Mouse (Mus musculus): ENCODE results near the gene Plekha4. TPM values are rescaled to one million over a fixed set of nuclear protein-coding genes. Genes with fewer than 3 reads are reported as not detected.

The Plekha4 gene
- polyA plus RNA-seq, 1 experiment from 2014 or later, result 1.1 TPM

- Histone ChIP-seq H3K4me1 (peaks cover 36% of the 10 kb centered on the region), H3K9ac (peak overlapping the region; percentile 50; the same call in 1 of the 2 replicates), H3K9me3 (no peaks in the 10 kb centered on the region), H3K27ac (replicated peaks) (no peak overlapping the region), H3K36me3 (peaks cover 38% of the 10 kb centered on the region), H3K4me2 (no peak overlapping the region), H3K4me3 (no peak overlapping the region), H3K27me3 (replicated peaks) (no peaks in the 10 kb centered on the region)
- 75% methylated on average over 8 of the region's 8 CpGs for WGBS
- no peak for ATAC-seq (ENCODE audit: extremely low read depth, insufficient number of reproducible peaks, low FRiP score, low TSS enrichment)
These were observed 47.8 kb downstream of the Plekha4 start for GRCm38 (mm10) chr7:45573954-45574353.

GRCm38 (mm10) chr7:45574472-45575379 lies 48.6 kb downstream of the Plekha4 start:
- Histone ChIP-seq H3K9ac (peak overlapping the region; percentile 50; the same call in 1 of the 2 replicates), H3K4me1 (peaks cover 28% of the 10 kb centered on the region), H3K4me2 (no peak overlapping the region), H3K27me3 (replicated peaks) (no peaks in the 10 kb centered on the region), H3K9me3 (no peaks in the 10 kb centered on the region), H3K27ac (replicated peaks) (no peak overlapping the region), H3K36me3 (peaks cover 41% of the 10 kb centered on the region), H3K4me3 (no peak overlapping the region)
- WGBS, result 77% methylated on average over 15 of the region's 15 CpGs
- no peak for ATAC-seq (ENCODE audit: extremely low read depth, insufficient number of reproducible peaks, low FRiP score, low TSS enrichment)

GRCm38 (mm10) chr7:45585923-45586322 lies 59.8 kb downstream of the Plekha4 start:
- 87% methylated on average over 6 of the region's 6 CpGs for WGBS
- Histone ChIP-seq H3K9ac (no peak overlapping the region), H3K4me3 (no peak overlapping the region), H3K36me3 (peaks cover 67% of the 10 kb centered on the region), H3K27ac (replicated peaks) (no peak overlapping the region), H3K4me2 (no peak overlapping the region), H3K4me1 (peaks cover 9% of the 10 kb centered on the region; the same call in 1 of the 2 replicates), H3K27me3 (replicated peaks) (no peaks in the 10 kb centered on the region), H3K9me3 (no peaks in the 10 kb centered on the region)
- no peak for ATAC-seq (ENCODE audit: extremely low read depth, insufficient number of reproducible peaks, low FRiP score, low TSS enrichment)

- Histone ChIP-seq H3K36me3 (peaks cover 49% of the 10 kb centered on the region), H3K4me1 (peaks cover 9% of the 10 kb centered on the region; the same call in 1 of the 2 replicates), H3K4me2 (no peak overlapping the region), H3K4me3 (no peak overlapping the region), H3K27ac (replicated peaks) (no peak overlapping the region), H3K27me3 (replicated peaks) (no peaks in the 10 kb centered on the region), H3K9ac (no peak overlapping the region), H3K9me3 (no peaks in the 10 kb centered on the region)
- ATAC-seq (ENCODE audit: extremely low read depth, insufficient number of reproducible peaks, low FRiP score, low TSS enrichment), result no peak
- WGBS, result 91% methylated on average over 23 of the region's 23 CpGs
These were observed 61.8 kb downstream of the Plekha4 start for GRCm38 (mm10) chr7:45587631-45588592.

- Histone ChIP-seq H3K9ac (peak overlapping the region; percentile 69), H3K9me3 (no peaks in the 10 kb centered on the region), H3K27me3 (replicated peaks) (no peaks in the 10 kb centered on the region), H3K4me2 (peak overlapping the region; percentile 68), H3K4me3 (peak overlapping the region; percentile 45), H3K36me3 (peaks cover 40% of the 10 kb centered on the region), H3K27ac (replicated peaks) (0 out of 2 replicates have a peak overlapping the region, but pooled peaks have one; percentile 15), H3K4me1 (peaks cover 9% of the 10 kb centered on the region; the same call in 1 of the 2 replicates)
- WGBS, result 4% methylated on average over 19 of the region's 19 CpGs
- peak; percentile 89 for ATAC-seq (ENCODE audit: extremely low read depth, insufficient number of reproducible peaks, low FRiP score, low TSS enrichment)
These were observed 63.0 kb downstream of the Plekha4 start for GRCm38 (mm10) chr7:45589173-45589572.

GRCm38 (mm10) chr7:45589898-45590297 lies 63.8 kb downstream of the Plekha4 start:
- no peaks in the 10 kb centered on the region for H3K27me3 ChIP-seq (replicated peaks)
- ATAC-seq (ENCODE audit: extremely low read depth, insufficient number of reproducible peaks, low FRiP score, low TSS enrichment), result no peak
- no peaks in the 10 kb centered on the region for H3K9me3 ChIP-seq
- 92% methylated on average over 5 of the region's 5 CpGs for WGBS
- H3K4me3 ChIP-seq, result no peak overlapping the region; the same call in 1 of the 2 replicates
- peaks cover 33% of the 10 kb centered on the region for H3K36me3 ChIP-seq
- no peak overlapping the region for H3K4me2 ChIP-seq
- peak overlapping the region; percentile 69; the same call in 1 of the 2 replicates for H3K9ac ChIP-seq
- no peak overlapping the region for H3K27ac ChIP-seq (replicated peaks)
- H3K4me1 ChIP-seq, result peaks cover 9% of the 10 kb centered on the region; the same call in 1 of the 2 replicates

- Histone ChIP-seq H3K27ac (replicated peaks) (no peak overlapping the region), H3K9ac (no peak overlapping the region), H3K9me3 (no peaks in the 10 kb centered on the region), H3K4me1 (peaks cover 9% of the 10 kb centered on the region; the same call in 1 of the 2 replicates), H3K4me2 (no peak overlapping the region), H3K4me3 (no peak overlapping the region), H3K36me3 (peaks cover 23% of the 10 kb centered on the region), H3K27me3 (replicated peaks) (no peaks in the 10 kb centered on the region)
- 62% methylated on average over 3 of the region's 3 CpGs for WGBS
- no peak for ATAC-seq (ENCODE audit: extremely low read depth, insufficient number of reproducible peaks, low FRiP score, low TSS enrichment)
These were observed 64.7 kb downstream of the Plekha4 start for GRCm38 (mm10) chr7:45590874-45591273.

- no peak overlapping the region for H3K4me2 ChIP-seq
- H3K27me3 ChIP-seq (replicated peaks), result no peaks in the 10 kb centered on the region
- H3K4me3 ChIP-seq, result no peak overlapping the region
- H3K27ac ChIP-seq (replicated peaks), result no peak overlapping the region
- no peak overlapping the region for H3K9ac ChIP-seq
- ATAC-seq (ENCODE audit: extremely low read depth, insufficient number of reproducible peaks, low FRiP score, low TSS enrichment), result no peak
- no peaks in the 10 kb centered on the region for H3K9me3 ChIP-seq
- WGBS, result 78% methylated on average over 7 of the region's 7 CpGs
- peaks cover 14% of the 10 kb centered on the region for H3K36me3 ChIP-seq
- H3K4me1 ChIP-seq, result peaks cover 13% of the 10 kb centered on the region; the same call in 1 of the 2 replicates
These were observed 65.8 kb downstream of the Plekha4 start for GRCm38 (mm10) chr7:45591880-45592279.

GRCm38 (mm10) chr7:45593118-45593815 lies 67.1 kb downstream of the Plekha4 start:
- Histone ChIP-seq H3K4me1 (peaks cover 13% of the 10 kb centered on the region; the same call in 1 of the 2 replicates), H3K27ac (replicated peaks) (no peak overlapping the region), H3K9me3 (no peaks in the 10 kb centered on the region), H3K4me3 (no peak overlapping the region), H3K4me2 (no peak overlapping the region), H3K36me3 (peaks cover 2% of the 10 kb centered on the region; the same call in 1 of the 2 replicates), H3K9ac (no peak overlapping the region), H3K27me3 (replicated peaks) (no peaks in the 10 kb centered on the region)
- no peak for ATAC-seq (ENCODE audit: extremely low read depth, insufficient number of reproducible peaks, low FRiP score, low TSS enrichment)
- WGBS, result 16% methylated on average over 10 of the region's 10 CpGs

- H3K9ac ChIP-seq, result no peak overlapping the region
- WGBS, result 82% methylated on average over 4 of the region's 4 CpGs
- peaks cover 13% of the 10 kb centered on the region for H3K4me1 ChIP-seq
These were observed 69.0 kb downstream of the Plekha4 start for GRCm38 (mm10) chr7:45595176-45595575.

More at GRCm38 (mm10) chr7:45595176-45595575, 69.0 kb downstream of the Plekha4 start:
- no peaks in the 10 kb centered on the region for H3K36me3 ChIP-seq
- no peak overlapping the region for H3K4me2 ChIP-seq
- no peak for ATAC-seq (ENCODE audit: extremely low read depth, insufficient number of reproducible peaks, low FRiP score, low TSS enrichment)
- no peak overlapping the region for H3K4me3 ChIP-seq
- H3K9me3 ChIP-seq, result no peaks in the 10 kb centered on the region
- no peaks in the 10 kb centered on the region for H3K27me3 ChIP-seq (replicated peaks)
- no peak overlapping the region for H3K27ac ChIP-seq (replicated peaks)

Measured in heart, embryonic 13.5 days (tissue).